Mouse (Mus musculus) embryo, embryonic 10.5 days (tissue): ENCODE measurements around the gene Sugt1.

Experiments
- DNase-seq: peaks from one replicate; pipeline ENCODE4 v3.0.0-alpha.2; 2015; ENCODE audit warnings: low spot score

Gene Sugt1

DNA sequence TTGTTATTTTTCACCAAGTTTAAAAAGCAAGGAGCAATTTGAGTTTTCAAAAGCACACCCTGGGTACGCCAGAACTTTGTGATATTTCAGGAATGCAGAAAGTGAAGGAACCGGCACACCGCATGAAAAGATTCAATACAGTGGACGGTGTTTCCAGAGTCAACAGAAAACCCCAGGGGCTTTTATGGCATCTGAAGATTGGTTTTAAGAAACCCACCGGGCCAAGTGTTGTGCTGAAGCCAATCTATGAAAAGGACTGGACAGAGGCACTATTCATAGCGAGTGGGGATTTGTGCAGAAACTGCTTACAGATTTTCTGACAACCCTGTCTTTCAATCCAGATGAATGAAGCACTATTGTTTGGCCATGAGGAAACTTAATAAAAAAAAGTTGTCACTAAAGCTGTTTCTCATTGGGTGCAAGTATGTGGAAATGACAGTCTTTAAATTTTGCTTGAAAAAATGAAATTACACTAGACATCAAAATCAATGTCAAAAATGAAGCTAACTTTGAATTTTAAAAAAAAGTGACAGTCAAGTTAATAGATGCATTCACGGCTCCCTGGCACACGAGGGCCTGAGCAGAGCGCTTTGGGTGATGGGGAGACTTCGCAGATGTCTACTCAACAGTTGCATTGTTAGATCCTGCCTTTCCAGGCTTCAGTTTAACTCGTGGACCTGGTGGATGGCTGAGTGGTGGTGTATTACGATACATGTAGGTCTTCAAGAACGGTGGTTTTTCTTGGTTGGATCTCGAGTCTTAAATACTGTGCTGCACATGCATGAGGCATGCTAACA, 90.6 kb downstream of the Sugt1 start:
- DNase-seq: peak; percentile 63

DNA sequence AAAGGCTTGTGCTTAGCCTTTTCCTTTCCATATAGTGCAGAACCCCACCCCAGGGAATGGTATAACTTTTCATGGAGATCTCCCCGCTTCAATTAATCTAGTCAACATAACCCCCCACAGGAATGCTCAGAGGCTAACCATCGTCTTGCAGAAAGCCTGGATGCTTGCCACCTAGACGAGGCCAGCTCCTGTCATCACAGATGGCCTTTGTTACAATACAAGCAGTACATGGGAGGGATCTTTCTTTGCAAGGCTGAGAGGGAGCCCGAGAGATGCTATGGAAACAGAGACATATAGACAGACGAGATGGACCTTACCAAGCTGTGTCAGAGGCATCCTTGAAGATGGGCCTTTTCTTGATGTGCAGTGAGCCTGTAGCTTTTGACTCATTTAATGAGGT, 93.2 kb downstream of the Sugt1 start:
- no peak for DNase-seq
